Mouse (Mus musculus) liver, embryonic 11.5 days (tissue): ENCODE measurements around the gene Lrrc2. TPM values are rescaled to one million over a fixed set of nuclear protein-coding genes. Genes with fewer than 3 reads are reported as not detected.

Experiments
- ATAC-seq: fragments of 200-750 bp; cut with Nextera tagmentation; replicated peaks from 2 replicates; pipeline ENCODE4 v1.8.0; 2017; ENCODE audit warnings: moderate number of reproducible peaks, mild to moderate bottlenecking, moderate TSS enrichment, moderate library complexity; ENCODE audit not compliant: low FRiP score
- DNase-seq: peaks from one replicate; pipeline ENCODE4 v3.0.0-alpha.2; 2017; ENCODE audit warnings: low spot score
- H3K27ac ChIP-seq: fragments of 300-500 bp; sonication (generic); 2 replicates; pipeline ENCODE4 v1.5.1; 2014; ENCODE audit warnings: mild to moderate bottlenecking, low read depth, low read length, control low read depth
- H3K27me3 ChIP-seq: fragments of 300-500 bp; sonication (generic); replicated peaks from 2 replicates; pipeline ENCODE4 v1.6.1; 2014; ENCODE audit warnings: low read length, mixed read lengths; ENCODE audit not compliant: control insufficient read depth, insufficient read depth
- H3K36me3 ChIP-seq: fragments of 300-500 bp; sonication (generic); 2 replicates; pipeline ENCODE4 v1.6.1; 2014; ENCODE audit warnings: mild to moderate bottlenecking, low read length, moderate library complexity, mixed read lengths; ENCODE audit not compliant: control insufficient read depth, insufficient read depth
- H3K4me1 ChIP-seq: fragments of 300-500 bp; sonication (generic); replicated peaks from 2 replicates; pipeline ENCODE4 v1.6.1; 2014; ENCODE audit warnings: low read length, mixed read lengths; ENCODE audit not compliant: control insufficient read depth, insufficient read depth
- H3K4me2 ChIP-seq: fragments of 300-500 bp; sonication (generic); 2 replicates; pipeline ENCODE4 v1.6.1; 2014; ENCODE audit warnings: mild to moderate bottlenecking, control low read depth, moderate library complexity
- H3K4me3 ChIP-seq: fragments of 300-500 bp; sonication (generic); 2 replicates; pipeline ENCODE4 v1.5.1; 2014; ENCODE audit warnings: low read depth, low read length, control low read depth
- H3K9ac ChIP-seq: fragments of 300-500 bp; sonication (generic); 2 replicates; pipeline ENCODE4 v1.6.1; 2014; ENCODE audit warnings: low read depth, low read length, control low read depth
- H3K9me3 ChIP-seq: fragments of 300-500 bp; sonication (generic); 2 replicates; pipeline ENCODE4 v1.6.1; 2016; ENCODE audit warnings: low read length, inconsistent platforms, mixed read lengths; ENCODE audit not compliant: control insufficient read depth
- WGBS: fragments of 180-500 bp; shearing (Covaris S2); extraction: QIAGEN DNeasy Blood & Tissue Kit; methylation state at CpG from one replicate; pipeline ENCODE4 v1.1.7; 2014; 5-methylcytosine and 5-hydroxymethylcytosine counted together
- polyA plus RNA-seq: library from polyadenylated mRNA; unstranded; fragments of >200 nt; fragmentation: Nextera tagmentation; extraction: Ambion mirVana; gene quantifications from 2 replicates; pipeline ENCODE4 v1.2.1, GENCODE M21; 2014

The Lrrc2 gene
- polyA plus RNA-seq, 1 experiment from 2014 or later: 0.14 TPM

GRCm38 (mm10) chr9:110963566-110964115 is 12.3 kb downstream of the Lrrc2 start:
- H3K9ac ChIP-seq: no peak overlapping the region
- no peaks in the 10 kb centered on the region for H3K9me3 ChIP-seq
- no peaks in the 10 kb centered on the region for H3K4me1 ChIP-seq
- H3K4me2 ChIP-seq: no peak overlapping the region
- ATAC-seq: no peak
- 81% methylated on average over 8 of the region's 8 CpGs for WGBS
- no peak for DNase-seq
- no peaks in the 10 kb centered on the region for H3K27me3 ChIP-seq
- no peak overlapping the region for H3K27ac ChIP-seq
- H3K36me3 ChIP-seq: no peaks in the 10 kb centered on the region
- H3K4me3 ChIP-seq: no peak overlapping the region

- no peaks in the 10 kb centered on the region for H3K4me1 ChIP-seq
- DNase-seq (no peak), ATAC-seq (no peak)
- no peaks in the 10 kb centered on the region for H3K36me3 ChIP-seq
- H3K27me3 ChIP-seq: no peaks in the 10 kb centered on the region
- no peak overlapping the region for H3K9ac ChIP-seq
- WGBS: 87% methylated on average over 22 of the region's 22 CpGs
- no peaks in the 10 kb centered on the region for H3K9me3 ChIP-seq
- no peak overlapping the region for H3K4me3 ChIP-seq
- H3K27ac ChIP-seq: no peak overlapping the region
- H3K4me2 ChIP-seq: no peak overlapping the region
These were observed 13.9 kb downstream of the Lrrc2 start for GRCm38 (mm10) chr9:110965062-110965909.

GRCm38 (mm10) chr9:110965910-110966231 is 14.5 kb downstream of the Lrrc2 start:
- Histone ChIP-seq H3K27ac (no peak overlapping the region), H3K9ac (no peak overlapping the region), H3K4me3 (no peak overlapping the region), H3K4me1 (no peaks in the 10 kb centered on the region), H3K27me3 (no peaks in the 10 kb centered on the region), H3K4me2 (no peak overlapping the region), H3K9me3 (no peaks in the 10 kb centered on the region), H3K36me3 (no peaks in the 10 kb centered on the region)
- no peak for ATAC-seq
- no peak for DNase-seq
- WGBS: 75% methylated on average over 2 of the region's 2 CpGs

- H3K4me3 ChIP-seq: no peak overlapping the region
- no peak overlapping the region for H3K4me2 ChIP-seq
- no peak overlapping the region for H3K27ac ChIP-seq
- no peak for ATAC-seq
- WGBS: 93% methylated on average over 11 of the region's 11 CpGs
- no peak overlapping the region for H3K9ac ChIP-seq
- H3K27me3 ChIP-seq: no peaks in the 10 kb centered on the region
- H3K36me3 ChIP-seq: no peaks in the 10 kb centered on the region
- H3K9me3 ChIP-seq: no peaks in the 10 kb centered on the region
- DNase-seq: no peak
- no peaks in the 10 kb centered on the region for H3K4me1 ChIP-seq
These were observed 28.1 kb downstream of the Lrrc2 start for GRCm38 (mm10) chr9:110979411-110979810.

- ATAC-seq (no peak), DNase-seq (no peak)
- Histone ChIP-seq H3K27me3 (no peaks in the 10 kb centered on the region), H3K4me3 (no peak overlapping the region), H3K36me3 (no peaks in the 10 kb centered on the region), H3K4me1 (no peaks in the 10 kb centered on the region), H3K9me3 (no peaks in the 10 kb centered on the region), H3K9ac (no peak overlapping the region), H3K4me2 (no peak overlapping the region), H3K27ac (no peak overlapping the region)
- 73% methylated on average over 4 of the region's 4 CpGs for WGBS
These were observed 31.0 kb downstream of the Lrrc2 start for GRCm38 (mm10) chr9:110982351-110982750.

- WGBS: 92% methylated on average over 9 of the region's 9 CpGs
- H3K4me2 ChIP-seq: no peak overlapping the region
- H3K27ac ChIP-seq: no peak overlapping the region
- H3K27me3 ChIP-seq: no peaks in the 10 kb centered on the region
- no peaks in the 10 kb centered on the region for H3K4me1 ChIP-seq
- H3K9me3 ChIP-seq: no peaks in the 10 kb centered on the region
- ATAC-seq (no peak), DNase-seq (no peak)
- no peak overlapping the region for H3K4me3 ChIP-seq
- H3K9ac ChIP-seq: no peak overlapping the region
- H3K36me3 ChIP-seq: no peaks in the 10 kb centered on the region
These were observed 32.8 kb downstream of the Lrrc2 start for GRCm38 (mm10) chr9:110984096-110984495.

GRCm38 (mm10) chr9:110985541-110985940 is 34.2 kb downstream of the Lrrc2 start:
- no peaks in the 10 kb centered on the region for H3K9me3 ChIP-seq
- no peaks in the 10 kb centered on the region for H3K27me3 ChIP-seq
- H3K4me2 ChIP-seq: no peak overlapping the region
- no peak for ATAC-seq
- H3K36me3 ChIP-seq: no peaks in the 10 kb centered on the region
- no peak overlapping the region for H3K4me3 ChIP-seq
- DNase-seq: no peak
- H3K9ac ChIP-seq: no peak overlapping the region
- WGBS: 89% methylated on average over 5 of the region's 5 CpGs
- no peaks in the 10 kb centered on the region for H3K4me1 ChIP-seq
- no peak overlapping the region for H3K27ac ChIP-seq

GRCm38 (mm10) chr9:110985951-110986350 is 34.6 kb downstream of the Lrrc2 start:
- Histone ChIP-seq H3K27me3 (no peaks in the 10 kb centered on the region), H3K9ac (no peak overlapping the region), H3K4me1 (no peaks in the 10 kb centered on the region), H3K9me3 (no peaks in the 10 kb centered on the region), H3K4me2 (no peak overlapping the region), H3K4me3 (no peak overlapping the region), H3K36me3 (no peaks in the 10 kb centered on the region), H3K27ac (no peak overlapping the region)
- DNase-seq: no peak
- 86% methylated on average over 8 of the region's 8 CpGs for WGBS
- no peak for ATAC-seq

GRCm38 (mm10) chr9:110987331-110987730 is 36.0 kb downstream of the Lrrc2 start:
- H3K36me3 ChIP-seq: no peaks in the 10 kb centered on the region
- H3K27me3 ChIP-seq: no peaks in the 10 kb centered on the region
- no peak for DNase-seq
- no peaks in the 10 kb centered on the region for H3K4me1 ChIP-seq
- ATAC-seq: no peak
- no peak overlapping the region for H3K9ac ChIP-seq
- WGBS: 79% methylated on average over 4 of the region's 4 CpGs
- no peak overlapping the region for H3K4me3 ChIP-seq
- H3K4me2 ChIP-seq: peak overlapping the region; percentile 36
- H3K9me3 ChIP-seq: no peaks in the 10 kb centered on the region
- no peak overlapping the region; the same call in 1 of the 2 replicates for H3K27ac ChIP-seq
